Mouse (Mus musculus) liver, adult 2 months (tissue): ENCODE results near the gene Yod1.

Source experiments
- CTCF ChIP-seq: fragments of 200-500 bp; IDR thresholded peaks from 2 replicates; pipeline ENCODE4 v1.5.1; 2011; ENCODE audit warnings: low read depth, low read length, control low read depth
- POLR2A ChIP-seq: fragments of 200-500 bp; IDR thresholded peaks from 2 replicates; pipeline ENCODE4 v1.6.1; 2011; ENCODE audit warnings: low read length, control low read depth; ENCODE audit not compliant: insufficient read depth; ENCODE audit errors: extremely low read depth

DNA sequence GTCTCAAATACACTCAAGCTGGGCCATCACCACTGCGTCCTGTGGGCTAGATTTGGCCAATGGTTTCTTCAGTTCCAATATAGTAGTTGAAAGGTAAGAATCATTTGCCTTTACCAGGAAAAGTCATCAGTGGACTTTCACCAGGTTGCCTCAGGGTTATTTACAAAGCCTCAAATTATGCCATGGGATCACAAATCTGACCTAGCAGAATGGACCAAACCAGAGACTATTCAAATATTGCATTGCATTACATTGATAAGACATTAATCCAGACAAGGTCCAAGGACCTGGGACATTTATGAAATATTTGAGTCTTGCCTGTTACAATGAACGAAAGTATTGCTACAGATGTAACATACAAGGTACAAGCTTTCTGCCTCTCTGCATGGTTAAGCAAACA is 38.6 kb upstream of the Yod1 start:
- no peak for TF ChIP-seq CTCF
- no peak for TF ChIP-seq POLR2A
